Mouse (Mus musculus): Measurements from ENCODE around the gene Rad50. TPM values are rescaled to one million over a fixed set of nuclear protein-coding genes. Genes with fewer than 3 reads are reported as not detected.

The Rad50 gene
- total and polyA plus RNA-seq, 2 experiments from 2014 or later: 4.1 to 12.8 TPM

GRCm38 (mm10) chr11:53627859-53628258 lies 79.3 kb downstream of the Rad50 start:
- WGBS: 20% methylated on average over 1 of the region's 1 CpGs
- Histone ChIP-seq H3K4me3 (ENCODE audit: low read length) (no peak overlapping the region), H3K9ac (replicated peaks; ENCODE audit: low read length) (no peak overlapping the region), H3K27me3 (ENCODE audit: insufficient read depth, low read length) (no peaks in the 10 kb centered on the region), H3K27ac (no peak overlapping the region), H3K36me3 (ENCODE audit: insufficient read depth, low read length) (no peaks in the 10 kb centered on the region), H3K4me2 (ENCODE audit: low read depth, low read length) (no peak overlapping the region), H3K4me1 (ENCODE audit: insufficient read depth, low read length) (no peaks in the 10 kb centered on the region), H3K9me3 (ENCODE audit: low read length) (no peaks in the 10 kb centered on the region)
- TF ChIP-seq CTCF (IDR thresholded peaks at IDR 0.05; ENCODE audit: low read depth): peak; percentile 92
- DNase-seq (ENCODE audit: low spot score) (peak; percentile 91), ATAC-seq (peak; percentile 71; the same call in 1 of the 2 replicates)

- Histone ChIP-seq H3K27me3 (ENCODE audit: insufficient read depth, low read length) (no peaks in the 10 kb centered on the region), H3K4me2 (ENCODE audit: low read depth, low read length) (no peak overlapping the region), H3K9ac (replicated peaks; ENCODE audit: low read length) (no peak overlapping the region), H3K27ac (no peak overlapping the region), H3K4me1 (ENCODE audit: insufficient read depth, low read length) (no peaks in the 10 kb centered on the region), H3K9me3 (ENCODE audit: low read length) (no peaks in the 10 kb centered on the region), H3K4me3 (ENCODE audit: low read length) (no peak overlapping the region), H3K36me3 (ENCODE audit: insufficient read depth, low read length) (no peaks in the 10 kb centered on the region)
- TF ChIP-seq CTCF (IDR thresholded peaks at IDR 0.05; ENCODE audit: low read depth): no peak
- ATAC-seq (no peak), DNase-seq (ENCODE audit: low spot score) (no peak)
- WGBS: 68% methylated on average over 17 of the region's 17 CpGs
These were observed 80.2 kb downstream of the Rad50 start for GRCm38 (mm10) chr11:53626802-53627373.

- DNase-seq (ENCODE audit: low spot score) (no peak), ATAC-seq (no peak)
- H3K27me3 ChIP-seq (ENCODE audit: insufficient read depth, low read length): no peaks in the 10 kb centered on the region
- H3K36me3 ChIP-seq (ENCODE audit: insufficient read depth, low read length): no peaks in the 10 kb centered on the region
- 92% methylated on average over 2 of the region's 2 CpGs for WGBS
- no peaks in the 10 kb centered on the region for H3K4me1 ChIP-seq (ENCODE audit: insufficient read depth, low read length)
- H3K4me3 ChIP-seq (ENCODE audit: low read length): no peak overlapping the region
- H3K9me3 ChIP-seq (ENCODE audit: low read length): no peaks in the 10 kb centered on the region
- no peak overlapping the region for H3K4me2 ChIP-seq (ENCODE audit: low read depth, low read length)
- TF ChIP-seq CTCF (IDR thresholded peaks at IDR 0.05; ENCODE audit: low read depth): no peak
- H3K9ac ChIP-seq (replicated peaks; ENCODE audit: low read length): no peak overlapping the region
- no peak overlapping the region for H3K27ac ChIP-seq
These were observed 83.0 kb downstream of the Rad50 start for GRCm38 (mm10) chr11:53624124-53624523.

GRCm38 (mm10) chr11:53623573-53623972 lies 83.5 kb downstream of the Rad50 start:
- Histone ChIP-seq H3K9ac (replicated peaks; ENCODE audit: low read length) (no peak overlapping the region), H3K4me3 (ENCODE audit: low read length) (no peak overlapping the region), H3K36me3 (ENCODE audit: insufficient read depth, low read length) (no peaks in the 10 kb centered on the region), H3K4me1 (ENCODE audit: insufficient read depth, low read length) (no peaks in the 10 kb centered on the region), H3K27me3 (ENCODE audit: insufficient read depth, low read length) (no peaks in the 10 kb centered on the region), H3K27ac (no peak overlapping the region), H3K4me2 (ENCODE audit: low read depth, low read length) (no peak overlapping the region), H3K9me3 (ENCODE audit: low read length) (no peaks in the 10 kb centered on the region)
- DNase-seq (ENCODE audit: low spot score) (no peak), ATAC-seq (no peak)
- TF ChIP-seq CTCF (IDR thresholded peaks at IDR 0.05; ENCODE audit: low read depth): no peak
- WGBS: 97% methylated on average over 9 of the region's 9 CpGs

- no peak overlapping the region for H3K4me2 ChIP-seq (ENCODE audit: low read depth, low read length)
- WGBS: 84% methylated on average over 6 of the region's 6 CpGs
- no peak overlapping the region for H3K4me3 ChIP-seq (ENCODE audit: low read length)
- no peaks in the 10 kb centered on the region for H3K27me3 ChIP-seq (ENCODE audit: insufficient read depth, low read length)
- ATAC-seq: no peak
- H3K9ac ChIP-seq (replicated peaks; ENCODE audit: low read length): no peak overlapping the region
- H3K36me3 ChIP-seq (ENCODE audit: insufficient read depth, low read length): no peaks in the 10 kb centered on the region
- no peak for DNase-seq (ENCODE audit: low spot score)
- H3K9me3 ChIP-seq (ENCODE audit: low read length): no peaks in the 10 kb centered on the region
- H3K4me1 ChIP-seq (ENCODE audit: insufficient read depth, low read length): no peaks in the 10 kb centered on the region
- TF ChIP-seq CTCF (IDR thresholded peaks at IDR 0.05; ENCODE audit: low read depth): no peak
- H3K27ac ChIP-seq: no peak overlapping the region
These were observed 84.7 kb downstream of the Rad50 start for GRCm38 (mm10) chr11:53622440-53622806.

GRCm38 (mm10) chr11:53621582-53622439 lies 85.3 kb downstream of the Rad50 start:
- H3K27ac ChIP-seq: no peak overlapping the region
- H3K9ac ChIP-seq (replicated peaks; ENCODE audit: low read length): no peak overlapping the region
- H3K27me3 ChIP-seq (ENCODE audit: insufficient read depth, low read length): no peaks in the 10 kb centered on the region
- no peak overlapping the region for H3K4me2 ChIP-seq (ENCODE audit: low read depth, low read length)
- 91% methylated on average over 11 of the region's 11 CpGs for WGBS
- no peak for TF ChIP-seq CTCF (IDR thresholded peaks at IDR 0.05; ENCODE audit: low read depth)
- H3K4me3 ChIP-seq (ENCODE audit: low read length): no peak overlapping the region
- ATAC-seq (no peak), DNase-seq (ENCODE audit: low spot score) (no peak)
- H3K9me3 ChIP-seq (ENCODE audit: low read length): no peaks in the 10 kb centered on the region
- H3K4me1 ChIP-seq (ENCODE audit: insufficient read depth, low read length): no peaks in the 10 kb centered on the region
- H3K36me3 ChIP-seq (ENCODE audit: insufficient read depth, low read length): no peaks in the 10 kb centered on the region

- Histone ChIP-seq H3K36me3 (ENCODE audit: insufficient read depth, low read length) (no peaks in the 10 kb centered on the region), H3K9ac (replicated peaks; ENCODE audit: low read length) (no peak overlapping the region), H3K4me3 (ENCODE audit: low read length) (no peak overlapping the region), H3K27ac (no peak overlapping the region), H3K4me1 (ENCODE audit: insufficient read depth, low read length) (no peaks in the 10 kb centered on the region), H3K4me2 (ENCODE audit: low read depth, low read length) (no peak overlapping the region), H3K9me3 (ENCODE audit: low read length) (no peaks in the 10 kb centered on the region), H3K27me3 (ENCODE audit: insufficient read depth, low read length) (no peaks in the 10 kb centered on the region)
- TF ChIP-seq CTCF (IDR thresholded peaks at IDR 0.05; ENCODE audit: low read depth): no peak
- ATAC-seq (no peak), DNase-seq (ENCODE audit: low spot score) (no peak)
- WGBS: 87% methylated on average over 4 of the region's 4 CpGs
These were observed 87.0 kb downstream of the Rad50 start for GRCm38 (mm10) chr11:53620094-53620493.
